Mouse (Mus musculus) midbrain, embryonic 13.5 days (tissue): ENCODE results near the gene Kifap3. TPM values are rescaled to one million over a fixed set of nuclear protein-coding genes. Genes with fewer than 3 reads are reported as not detected.
"Not testable (repeated sequence)": the region's sequence is repeated elsewhere in the genome, so short reads cannot be mapped to it uniquely, and the experiment has no call there.

Source experiments
- ATAC-seq: fragments of 200-750 bp; cut with Nextera tagmentation; 2 replicates; pipeline ENCODE4 v1.8.0; 2017; ENCODE audit warnings: mild to moderate bottlenecking, moderate TSS enrichment, moderate library complexity
- H3K27ac ChIP-seq: fragments of 300-500 bp; sonication (generic); 2 replicates; pipeline ENCODE4 v1.5.1; 2015; ENCODE audit warnings: inconsistent platforms, mild to moderate bottlenecking, moderate library complexity
- H3K27me3 ChIP-seq: fragments of 300-500 bp; sonication (generic); 2 replicates; pipeline ENCODE4 v1.6.1; 2015; ENCODE audit warnings: mild to moderate bottlenecking, inconsistent platforms
- H3K36me3 ChIP-seq: fragments of 300-500 bp; sonication (generic); 2 replicates; pipeline ENCODE4 v1.6.1; 2015; ENCODE audit warnings: mild to moderate bottlenecking, inconsistent platforms
- H3K4me1 ChIP-seq: fragments of 300-500 bp; sonication (generic); replicated peaks from 2 replicates; pipeline ENCODE4 v1.6.1; 2015; ENCODE audit warnings: inconsistent platforms
- H3K4me2 ChIP-seq: fragments of 300-500 bp; sonication (generic); replicated peaks from 2 replicates; pipeline ENCODE4 v1.6.1; 2015; ENCODE audit warnings: moderate library complexity, mild to moderate bottlenecking, inconsistent platforms
- H3K4me3 ChIP-seq: fragments of 300-500 bp; sonication (generic); replicated peaks from 2 replicates; pipeline ENCODE4 v1.5.1; 2015; ENCODE audit warnings: mild to moderate bottlenecking, inconsistent platforms
- H3K9ac ChIP-seq: fragments of 300-500 bp; sonication (generic); replicated peaks from 2 replicates; pipeline ENCODE4 v1.6.1; 2015; ENCODE audit warnings: mild to moderate bottlenecking, inconsistent platforms
- H3K9me3 ChIP-seq: fragments of 300-500 bp; sonication (generic); 2 replicates; pipeline ENCODE4 v1.6.1; 2016; ENCODE audit warnings: mild to moderate bottlenecking, inconsistent platforms
- WGBS: fragments of 180-500 bp; shearing (Covaris S2); methylation state at CpG from one replicate; pipeline ENCODE4 v1.1.7; 2015; 5-methylcytosine and 5-hydroxymethylcytosine counted together
- polyA plus RNA-seq: library from polyadenylated mRNA; unstranded; fragments of >200 nt; fragmentation: Nextera tagmentation; extraction: Ambion mirVana; gene quantifications from 2 replicates; pipeline ENCODE4 v1.2.1, GENCODE M21; 2015

The Kifap3 gene
- 89.8 and 98.8 TPM in 2 replicates for polyA plus RNA-seq

DNA sequence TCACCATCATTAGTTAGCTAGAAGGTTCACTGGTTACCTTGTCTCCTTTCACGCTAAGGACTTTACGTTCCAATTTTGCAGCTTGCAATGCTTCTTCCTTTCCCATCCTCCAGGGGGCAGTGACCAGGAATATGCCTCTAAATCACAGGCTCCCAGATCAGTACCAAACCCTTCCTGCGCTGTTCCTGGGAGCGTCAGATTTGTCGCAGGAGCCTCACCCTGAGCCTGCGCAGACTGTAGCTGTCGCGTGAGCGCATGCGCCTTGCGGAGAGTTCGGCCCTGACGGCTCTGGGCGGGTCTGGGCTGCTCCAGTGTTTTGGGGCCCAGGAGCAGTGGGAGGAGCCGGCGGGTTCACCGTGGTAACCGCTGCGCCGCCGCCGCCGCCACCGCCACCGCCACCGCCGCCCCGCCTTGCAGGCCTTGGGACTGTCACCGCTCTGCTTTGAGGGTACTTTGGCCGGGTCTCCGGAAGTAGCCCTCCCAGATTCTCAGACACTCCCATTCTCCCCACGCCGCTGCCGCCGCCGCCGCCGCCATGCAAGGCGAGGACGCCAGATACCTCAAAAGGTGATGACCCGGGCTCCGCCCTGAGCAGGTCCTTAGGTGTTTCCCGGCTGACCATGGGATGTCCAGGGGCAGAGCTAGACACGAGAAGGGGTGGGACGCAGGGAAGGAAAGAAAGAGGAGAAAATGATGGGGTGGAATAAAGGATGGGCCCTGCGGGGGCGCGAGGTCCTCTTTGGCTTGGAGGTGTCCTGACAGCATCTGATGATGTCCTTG is at the start of gene Kifap3:
Kifap3 (plus strand) TSS at position 248 of the 780 bp plus-strand sequence.
- peak; percentile 100 for ATAC-seq
- Histone ChIP-seq H3K9me3 (0 out of 2 replicates have a peak, but pooled peaks cover 5% of the 10 kb centered on the region), H3K36me3 (peaks cover 12% of the 10 kb centered on the region), H3K4me2 (peak within 1 kb of the TSS; percentile 69), H3K27ac (peak within 1 kb of the TSS; percentile 90), H3K27me3 (no peaks in the 10 kb centered on the region), H3K4me1 (peaks cover 2% of the 10 kb centered on the region; the same call in 1 of the 2 replicates), H3K9ac (peak within 1 kb of the TSS; percentile 89), H3K4me3 (peak within 1 kb of the TSS; percentile 85)
- WGBS: under 1% methylated on average over 48 of the region's 48 CpGs

DNA sequence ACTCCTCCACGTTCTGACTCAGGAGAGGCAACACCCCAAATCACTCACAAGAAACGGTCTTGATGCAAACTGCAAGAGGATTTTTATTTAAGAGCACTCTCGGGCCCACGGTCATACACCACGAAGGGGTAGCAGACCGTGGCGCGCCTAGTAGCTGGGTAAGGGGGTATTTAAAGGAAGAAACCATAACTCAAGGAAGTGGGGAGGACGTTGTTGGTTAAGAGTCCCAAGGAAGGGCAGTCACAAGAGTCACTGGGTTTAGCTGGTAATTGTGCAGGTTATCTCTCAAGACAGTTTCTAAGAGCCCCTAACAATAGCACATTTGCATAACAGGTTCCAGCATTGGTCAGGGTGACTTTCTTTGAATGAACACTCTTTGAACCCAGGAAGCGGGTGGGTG is 48.2 kb upstream of the Kifap3 start:
- not testable (repeated sequence) for H3K4me1 ChIP-seq, ATAC-seq, H3K4me2 ChIP-seq, H3K9ac ChIP-seq, H3K27ac ChIP-seq, H3K9me3 ChIP-seq, H3K27me3 ChIP-seq, H3K4me3 ChIP-seq, H3K36me3 ChIP-seq
- WGBS: 94% methylated on average over 10 of the region's 10 CpGs

DNA sequence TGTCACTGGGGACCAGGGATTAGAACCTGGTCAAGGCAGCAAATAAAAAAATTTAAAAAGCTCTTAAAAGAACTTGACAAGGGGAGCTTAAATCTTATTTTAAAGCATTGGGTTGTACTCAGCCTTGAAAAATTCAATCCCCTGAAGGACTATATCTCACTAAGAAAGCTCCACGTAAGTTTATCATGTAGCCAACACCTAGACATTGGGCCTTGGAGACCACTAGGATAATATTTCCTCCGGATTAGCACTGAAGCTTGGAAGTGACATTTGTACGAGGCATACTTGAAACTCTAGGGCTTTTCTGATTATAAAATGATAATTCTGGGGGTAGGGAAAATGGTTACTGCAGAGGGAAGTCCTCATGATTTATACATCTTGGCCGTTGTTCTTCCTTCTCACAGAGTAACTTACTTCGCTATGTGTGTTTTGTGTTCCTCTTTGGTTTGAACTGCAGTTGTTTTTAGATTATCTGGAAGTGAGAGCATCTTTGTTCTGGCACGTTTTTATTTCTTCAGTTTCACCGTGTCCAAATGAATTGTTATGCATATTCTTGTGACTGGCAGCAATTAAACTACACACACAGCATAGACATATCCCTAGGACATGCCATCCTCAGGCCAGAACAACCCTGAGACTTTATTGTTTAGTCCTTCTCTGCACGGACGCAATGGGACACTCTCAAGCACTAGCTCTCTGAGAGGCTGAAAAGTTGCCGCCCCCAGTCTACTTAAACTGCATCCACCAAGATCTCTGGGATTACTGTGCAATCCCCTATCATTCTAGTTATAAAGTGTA is 42.7 kb upstream of the Kifap3 start:
- H3K4me1 ChIP-seq: no peaks in the 10 kb centered on the region
- no peak for ATAC-seq
- no peak overlapping the region for H3K4me3 ChIP-seq
- WGBS: 82% methylated on average over 10 of the region's 10 CpGs
- 0 out of 2 replicates have a peak, but pooled peaks cover 2% of the 10 kb centered on the region for H3K9me3 ChIP-seq
- no peaks in the 10 kb centered on the region for H3K27me3 ChIP-seq
- no peak overlapping the region for H3K4me2 ChIP-seq
- no peak overlapping the region for H3K9ac ChIP-seq
- no peak overlapping the region for H3K27ac ChIP-seq
- no peaks in the 10 kb centered on the region for H3K36me3 ChIP-seq

DNA sequence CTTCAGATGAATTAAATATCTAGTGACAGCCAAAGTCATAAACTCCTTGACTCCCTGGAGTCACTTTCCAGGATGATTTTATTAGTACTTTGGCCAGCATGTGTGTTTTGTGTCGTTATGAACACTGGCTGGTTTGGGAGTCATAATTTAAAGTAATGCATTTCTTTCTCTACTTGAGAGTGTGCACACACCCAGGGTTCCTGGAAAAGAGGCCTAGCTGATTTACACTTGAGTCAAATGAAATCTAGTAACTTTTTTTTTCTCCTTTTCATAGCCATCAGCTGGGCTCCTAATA is 42.2 kb upstream of the Kifap3 start:
- Histone ChIP-seq H3K36me3 (no peaks in the 10 kb centered on the region), H3K9ac (no peak overlapping the region), H3K27me3 (no peaks in the 10 kb centered on the region), H3K27ac (no peak overlapping the region), H3K4me1 (no peaks in the 10 kb centered on the region), H3K4me2 (no peak overlapping the region), H3K9me3 (no peaks in the 10 kb centered on the region), H3K4me3 (no peak overlapping the region)
- 81% methylated on average over 1 of the region's 1 CpGs for WGBS
- ATAC-seq: no peak

DNA sequence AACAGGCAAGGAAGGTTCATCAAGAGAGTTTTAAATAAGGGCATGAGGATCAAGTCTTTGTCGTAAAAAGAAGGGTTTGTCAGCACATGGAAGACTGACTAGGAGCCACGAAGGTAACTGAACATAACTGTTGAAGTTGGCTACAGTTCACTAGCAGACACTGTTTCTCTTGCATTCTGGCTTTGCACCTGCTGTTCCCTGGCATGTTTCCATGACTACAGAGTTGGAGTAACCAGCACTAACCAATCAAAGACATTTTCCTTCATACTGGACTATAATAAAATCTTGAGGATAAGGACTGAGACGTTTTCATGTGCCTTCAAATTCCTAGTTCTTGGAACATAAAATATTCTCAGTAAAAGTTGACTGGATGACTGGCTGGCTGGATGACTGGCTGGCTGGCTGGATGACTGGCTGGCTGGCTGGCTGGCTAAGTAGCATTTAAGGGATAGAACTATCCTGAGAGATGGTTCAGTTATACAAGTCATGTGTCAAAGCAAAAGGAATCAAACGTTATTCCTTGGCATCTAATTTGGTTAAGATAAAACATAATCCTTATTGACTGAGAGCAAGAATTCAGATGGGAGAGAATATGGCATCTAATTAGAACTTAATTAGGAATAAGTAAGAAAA is 27.9 kb upstream of the Kifap3 start:
- Histone ChIP-seq H3K4me1 (no peaks in the 10 kb centered on the region), H3K4me3 (no peak overlapping the region), H3K9ac (no peak overlapping the region), H3K27me3 (no peaks in the 10 kb centered on the region), H3K27ac (no peak overlapping the region), H3K36me3 (no peaks in the 10 kb centered on the region), H3K9me3 (no peaks in the 10 kb centered on the region), H3K4me2 (no peak overlapping the region)
- WGBS: 70% methylated on average over 4 of the region's 4 CpGs
- no peak for ATAC-seq

DNA sequence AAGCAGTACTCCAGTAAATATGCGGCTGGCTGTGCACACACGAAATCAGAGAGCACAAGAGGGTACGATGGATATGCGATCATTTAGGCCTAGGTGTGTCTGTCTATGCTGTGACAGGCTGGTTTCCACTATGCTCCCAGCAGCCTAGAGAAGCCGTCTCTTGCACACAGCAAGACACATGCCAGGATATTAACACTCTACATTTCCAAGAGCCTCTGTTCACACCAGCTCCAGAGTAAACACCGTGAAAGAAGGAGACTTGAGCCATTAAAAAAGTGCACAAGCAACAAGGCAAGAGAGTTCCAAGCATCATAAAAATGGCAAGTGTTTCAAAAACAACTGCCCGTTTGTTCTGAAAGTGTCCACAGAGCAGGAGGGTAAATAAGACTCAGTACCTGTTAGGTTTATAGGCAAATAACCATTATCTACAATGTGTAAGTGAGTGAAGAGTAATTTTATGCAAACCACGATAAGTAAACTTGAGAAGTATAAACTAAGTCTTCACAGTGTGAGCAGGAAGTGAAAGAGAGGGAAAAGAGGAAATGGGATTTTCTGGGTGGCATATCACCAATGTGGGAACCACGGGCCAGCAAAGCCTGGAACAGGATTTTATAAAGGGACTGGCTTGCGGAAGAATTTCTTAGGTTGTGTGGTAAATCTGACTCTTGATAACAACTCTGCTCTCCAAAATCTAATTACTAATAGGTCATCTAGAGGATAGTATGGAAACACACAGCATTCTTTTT is 21.7 kb upstream of the Kifap3 start:
- no peak overlapping the region for H3K9ac ChIP-seq
- no peak overlapping the region for H3K4me2 ChIP-seq
- no peak overlapping the region for H3K4me3 ChIP-seq
- H3K27ac ChIP-seq: no peak overlapping the region
- WGBS: 87% methylated on average over 10 of the region's 10 CpGs
- no peaks in the 10 kb centered on the region for H3K9me3 ChIP-seq
- H3K27me3 ChIP-seq: no peaks in the 10 kb centered on the region
- no peaks in the 10 kb centered on the region for H3K36me3 ChIP-seq
- no peaks in the 10 kb centered on the region for H3K4me1 ChIP-seq
- no peak for ATAC-seq

DNA sequence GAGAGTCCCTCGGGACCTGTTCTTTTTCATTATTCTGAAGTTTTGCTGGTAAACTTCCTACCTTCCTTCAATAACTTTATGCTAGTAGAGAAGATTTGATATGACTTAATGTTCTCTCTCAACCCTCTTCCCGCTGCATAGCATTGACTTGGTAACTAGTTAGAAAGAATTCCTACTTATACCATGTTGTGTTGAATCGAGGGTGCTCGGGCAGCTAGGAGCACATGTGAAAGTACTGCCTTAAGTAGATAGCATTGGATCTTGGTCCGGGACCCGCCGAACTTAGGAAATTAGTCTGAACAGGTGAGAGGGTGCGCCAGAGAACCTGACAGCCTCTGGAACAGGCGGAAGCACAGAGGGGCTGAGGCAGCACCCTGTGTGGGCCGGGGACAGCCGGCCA is 4.2 kb downstream of the Kifap3 start:
- H3K4me2 ChIP-seq, H3K9ac ChIP-seq, H3K4me3 ChIP-seq, H3K9me3 ChIP-seq, H3K4me1 ChIP-seq, H3K27me3 ChIP-seq, H3K27ac ChIP-seq, ATAC-seq: not testable (repeated sequence)
- 98% methylated on average over 9 of the region's 11 CpGs for WGBS
- peaks cover 12% of the 10 kb centered on the region for H3K36me3 ChIP-seq

DNA sequence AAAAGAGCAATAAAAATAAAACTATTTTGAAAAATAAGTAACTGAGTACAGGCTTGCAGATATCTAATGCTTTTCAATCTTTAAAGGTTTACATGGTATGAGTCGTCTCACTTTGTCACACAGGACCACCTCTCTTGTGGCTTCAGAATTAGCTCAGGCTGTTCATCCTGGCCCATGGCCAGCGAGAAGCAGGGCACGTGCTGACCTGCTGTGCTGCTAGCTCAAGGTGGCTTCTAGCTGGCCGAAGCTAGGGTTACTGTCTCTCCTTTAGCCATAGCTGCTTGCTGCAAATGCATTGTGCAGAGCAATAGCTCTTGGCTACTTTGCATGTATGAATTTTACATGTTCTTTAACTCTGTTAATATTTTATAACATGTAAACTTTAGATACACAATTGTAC is 42.0 kb downstream of the Kifap3 start:
- ATAC-seq: no peak
- H3K4me1 ChIP-seq: no peaks in the 10 kb centered on the region
- H3K27me3 ChIP-seq: no peaks in the 10 kb centered on the region
- H3K9ac ChIP-seq: no peak overlapping the region
- H3K4me2 ChIP-seq: no peak overlapping the region
- peaks cover 12% of the 10 kb centered on the region for H3K36me3 ChIP-seq
- no peak overlapping the region for H3K27ac ChIP-seq
- H3K9me3 ChIP-seq: no peaks in the 10 kb centered on the region
- WGBS: 89% methylated on average over 4 of the region's 4 CpGs
- no peak overlapping the region for H3K4me3 ChIP-seq

DNA sequence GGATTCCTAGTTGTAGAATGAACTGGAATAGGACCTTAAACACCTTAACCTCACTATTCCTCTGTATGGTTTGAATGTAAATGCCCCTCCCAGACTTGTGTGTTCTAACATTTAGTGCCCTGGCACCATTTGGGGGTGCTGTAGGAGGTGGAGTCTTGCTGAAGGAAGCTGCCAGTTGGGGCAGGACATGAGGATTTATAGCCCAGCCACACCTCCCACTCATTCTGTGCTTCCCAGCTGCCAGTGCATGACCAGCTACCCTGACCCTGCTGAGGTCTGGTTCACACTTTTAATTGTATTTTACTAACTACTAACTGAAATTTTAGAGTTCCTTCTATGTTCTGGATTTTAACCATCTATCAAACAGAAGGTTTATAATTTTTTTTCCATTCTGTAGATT is 50.1 kb downstream of the Kifap3 start:
- H3K4me2 ChIP-seq: no peak overlapping the region
- no peak overlapping the region for H3K27ac ChIP-seq
- H3K4me1 ChIP-seq: no peaks in the 10 kb centered on the region
- H3K4me3 ChIP-seq: no peak overlapping the region
- no peaks in the 10 kb centered on the region for H3K9me3 ChIP-seq
- peaks cover 8% of the 10 kb centered on the region; the same call in 1 of the 2 replicates for H3K36me3 ChIP-seq
- H3K27me3 ChIP-seq: no peaks in the 10 kb centered on the region
- H3K9ac ChIP-seq: no peak overlapping the region
- ATAC-seq: no peak

DNA sequence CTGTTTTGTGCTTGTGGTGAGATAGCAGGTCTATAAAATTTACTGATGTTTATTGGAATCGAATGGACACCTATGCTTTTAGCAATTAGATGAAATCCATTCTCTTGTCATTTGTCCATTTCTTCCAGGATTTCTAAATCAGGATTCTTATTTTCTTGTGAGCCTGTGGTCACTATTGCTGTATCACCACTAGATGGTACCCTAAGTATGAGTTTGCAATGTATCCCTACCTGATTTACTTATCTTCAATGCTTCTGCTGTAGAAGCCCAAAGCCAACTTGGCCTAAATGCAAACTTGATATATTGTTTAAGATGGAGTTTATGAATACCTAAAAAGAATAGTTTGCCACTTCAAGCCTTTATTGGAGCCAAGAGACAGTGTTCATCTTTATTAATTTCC is 54.7 kb downstream of the Kifap3 start:
- no peak overlapping the region for H3K4me3 ChIP-seq
- no peak overlapping the region for H3K4me2 ChIP-seq
- WGBS: 85% methylated on average over 1 of the region's 1 CpGs
- no peaks in the 10 kb centered on the region for H3K9me3 ChIP-seq
- H3K9ac ChIP-seq: no peak overlapping the region
- ATAC-seq: no peak
- 0 out of 2 replicates have a peak, but pooled peaks cover 2% of the 10 kb centered on the region for H3K36me3 ChIP-seq
- H3K4me1 ChIP-seq: no peaks in the 10 kb centered on the region
- H3K27me3 ChIP-seq: no peaks in the 10 kb centered on the region
- no peak overlapping the region for H3K27ac ChIP-seq

DNA sequence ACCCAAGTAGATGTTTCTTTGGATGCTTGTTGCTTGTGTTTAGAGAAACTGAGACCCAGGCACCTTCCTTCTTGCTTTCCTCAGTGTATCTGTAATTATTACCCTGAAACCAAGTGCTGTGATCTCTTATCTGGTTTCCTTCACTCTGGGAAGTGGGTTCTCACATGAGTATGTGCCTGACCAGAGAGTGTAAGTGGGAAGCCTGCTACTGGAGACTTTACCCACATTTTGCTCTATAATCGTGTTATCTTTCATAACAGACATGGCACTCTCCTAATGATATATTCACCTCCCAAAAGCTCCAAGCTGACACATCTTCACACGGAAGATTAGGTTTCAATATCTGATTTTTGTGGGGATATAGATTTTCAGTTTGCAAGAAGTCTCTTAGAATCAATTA is 55.7 kb downstream of the Kifap3 start:
- H3K9ac ChIP-seq: no peak overlapping the region

DNA sequence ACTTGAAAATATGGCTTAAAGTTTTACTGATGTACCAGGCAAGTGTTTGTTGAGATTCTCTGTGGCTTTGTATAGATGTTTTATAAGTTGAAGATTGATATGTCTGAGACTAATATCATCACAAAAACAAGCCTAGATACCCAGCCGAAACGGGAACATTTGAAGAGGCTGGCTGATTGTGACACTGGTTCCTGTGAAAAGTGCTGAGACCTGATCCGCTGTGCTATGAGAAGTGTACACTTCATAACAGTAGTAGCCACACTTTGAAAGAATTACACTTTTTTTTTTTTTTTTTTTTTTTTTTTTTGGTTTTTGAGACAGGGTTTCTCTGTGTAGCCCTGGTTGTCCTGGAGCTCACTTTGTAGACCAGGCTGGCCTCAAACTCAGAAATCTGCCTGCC is 59.1 kb downstream of the Kifap3 start:
- H3K4me2 ChIP-seq, H3K9me3 ChIP-seq, H3K27ac ChIP-seq, ATAC-seq, H3K4me3 ChIP-seq, H3K4me1 ChIP-seq, H3K27me3 ChIP-seq, H3K9ac ChIP-seq: not testable (repeated sequence)
- WGBS: 93% methylated on average over 3 of the region's 3 CpGs
- H3K36me3 ChIP-seq: peaks cover 13% of the 10 kb centered on the region

More for the DNA sequence above, 55.7 kb downstream of the Kifap3 start:
- Histone ChIP-seq H3K36me3 (peaks cover 2% of the 10 kb centered on the region), H3K9me3 (no peaks in the 10 kb centered on the region), H3K4me3 (no peak overlapping the region), H3K27ac (no peak overlapping the region), H3K27me3 (no peaks in the 10 kb centered on the region), H3K4me1 (no peaks in the 10 kb centered on the region), H3K4me2 (no peak overlapping the region)
- 93% methylated on average over 2 of the region's 2 CpGs for WGBS
- ATAC-seq: no peak
